Mouse (Mus musculus) heart, embryonic 10.5 days (tissue): ENCODE measurements around the gene Slc16a14. TPM values are rescaled to one million over a fixed set of nuclear protein-coding genes. Genes with fewer than 3 reads are reported as not detected.

Experiments used
- DNase-seq: peaks from one replicate; pipeline ENCODE4 v3.0.0-alpha.2; 2017; ENCODE audit warnings: low spot score
- H3K27ac ChIP-seq: fragments of 300-500 bp; sonication (generic); 2 replicates; pipeline ENCODE4 v1.5.1; 2016; ENCODE audit warnings: mild to moderate bottlenecking
- H3K27me3 ChIP-seq: fragments of 300-500 bp; sonication (generic); 2 replicates; pipeline ENCODE4 v1.6.1; 2016; ENCODE audit warnings: mild to moderate bottlenecking; ENCODE audit not compliant: poor library complexity, insufficient read depth, severe bottlenecking
- H3K36me3 ChIP-seq: fragments of 300-500 bp; sonication (generic); 2 replicates; pipeline ENCODE4 v1.6.1; 2016; ENCODE audit warnings: mild to moderate bottlenecking, moderate library complexity
- H3K4me1 ChIP-seq: fragments of 300-500 bp; sonication (generic); 2 replicates; pipeline ENCODE4 v1.6.1; 2016; ENCODE audit warnings: mild to moderate bottlenecking
- H3K4me3 ChIP-seq: fragments of 300-500 bp; sonication (generic); 2 replicates; pipeline ENCODE4 v1.5.1; 2016; ENCODE audit warnings: mild to moderate bottlenecking, moderate library complexity
- H3K9me3 ChIP-seq: fragments of 300-500 bp; sonication (generic); 2 replicates; pipeline ENCODE4 v1.6.1; 2016; ENCODE audit warnings: mild to moderate bottlenecking, moderate library complexity
- WGBS: fragments of 180-500 bp; shearing (Covaris S2); methylation state at CpG from one replicate; pipeline ENCODE4 v1.1.7; 2016; 5-methylcytosine and 5-hydroxymethylcytosine counted together
- polyA plus RNA-seq: library from polyadenylated mRNA; unstranded; fragments of >200 nt; fragmentation: Nextera tagmentation; extraction: Ambion mirVana; gene quantifications from 2 replicates; pipeline ENCODE4 v1.2.1, GENCODE M21; 2016

Slc16a14 gene
- polyA plus RNA-seq, 1 experiment from 2014 or later: 0.09 TPM

- Histone ChIP-seq H3K27me3 (peaks cover 34% of the 10 kb centered on the region), H3K36me3 (no peaks in the 10 kb centered on the region), H3K4me3 (no peak overlapping the region), H3K27ac (no peak overlapping the region), H3K4me1 (peaks cover 5% of the 10 kb centered on the region; the same call in 1 of the 2 replicates), H3K9me3 (no peaks in the 10 kb centered on the region)
- DNase-seq: no peak
- 86% methylated on average over 19 of the region's 19 CpGs for WGBS
Observed at GRCm38 (mm10) chr1:84936716-84937510, 2.0 kb upstream of the Slc16a14 start.

DNA sequence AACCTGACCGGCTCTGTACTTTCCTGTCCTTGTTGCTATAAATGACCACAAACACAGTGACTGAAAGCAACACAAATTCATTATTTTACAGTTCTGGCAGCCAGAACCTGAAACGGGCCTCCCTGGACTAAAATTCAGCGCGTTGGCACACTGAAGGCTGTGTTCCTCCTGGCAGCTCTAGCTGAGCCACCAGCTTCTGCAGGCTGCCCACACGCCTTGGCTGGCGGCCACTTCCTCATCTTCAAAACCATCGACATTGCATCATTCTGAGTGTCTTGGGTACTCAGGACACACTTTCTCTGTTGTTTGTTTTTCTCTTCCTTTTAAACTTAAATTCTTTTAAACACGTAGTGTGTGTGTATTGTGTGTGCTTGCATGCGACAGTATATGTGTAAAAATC lies 734 bp upstream of the Slc16a14 start:
- DNase-seq: no peak
- 68% methylated on average over 9 of the region's 9 CpGs for WGBS
- H3K4me1 ChIP-seq: peaks cover 5% of the 10 kb centered on the region; the same call in 1 of the 2 replicates
- H3K27me3 ChIP-seq: peaks cover 34% of the 10 kb centered on the region
- no peaks in the 10 kb centered on the region for H3K9me3 ChIP-seq
- no peak overlapping the region for H3K27ac ChIP-seq
- H3K36me3 ChIP-seq: no peaks in the 10 kb centered on the region
- no peak overlapping the region for H3K4me3 ChIP-seq

GRCm38 (mm10) chr1:84934151-84934502 lies 807 bp downstream of the Slc16a14 start:
- H3K4me3 ChIP-seq: peak overlapping the region; percentile 72
- no peaks in the 10 kb centered on the region for H3K9me3 ChIP-seq
- peaks cover 34% of the 10 kb centered on the region for H3K27me3 ChIP-seq
- H3K27ac ChIP-seq: 0 out of 2 replicates have a peak overlapping the region, but pooled peaks have one; percentile 63
- no peak for DNase-seq
- H3K4me1 ChIP-seq: peaks cover 5% of the 10 kb centered on the region; the same call in 1 of the 2 replicates
- 1% methylated on average over 12 of the region's 12 CpGs for WGBS
- H3K36me3 ChIP-seq: no peaks in the 10 kb centered on the region

- H3K4me3 ChIP-seq: peak overlapping the region; percentile 72
- peaks cover 5% of the 10 kb centered on the region; the same call in 1 of the 2 replicates for H3K4me1 ChIP-seq
- no peak overlapping the region for H3K27ac ChIP-seq
- H3K27me3 ChIP-seq: peaks cover 34% of the 10 kb centered on the region
- WGBS: 11% methylated on average over 22 of the region's 22 CpGs
- DNase-seq: no peak
- no peaks in the 10 kb centered on the region for H3K36me3 ChIP-seq
- no peaks in the 10 kb centered on the region for H3K9me3 ChIP-seq
Observed at GRCm38 (mm10) chr1:84933472-84934150, 1.3 kb downstream of the Slc16a14 start.

DNA sequence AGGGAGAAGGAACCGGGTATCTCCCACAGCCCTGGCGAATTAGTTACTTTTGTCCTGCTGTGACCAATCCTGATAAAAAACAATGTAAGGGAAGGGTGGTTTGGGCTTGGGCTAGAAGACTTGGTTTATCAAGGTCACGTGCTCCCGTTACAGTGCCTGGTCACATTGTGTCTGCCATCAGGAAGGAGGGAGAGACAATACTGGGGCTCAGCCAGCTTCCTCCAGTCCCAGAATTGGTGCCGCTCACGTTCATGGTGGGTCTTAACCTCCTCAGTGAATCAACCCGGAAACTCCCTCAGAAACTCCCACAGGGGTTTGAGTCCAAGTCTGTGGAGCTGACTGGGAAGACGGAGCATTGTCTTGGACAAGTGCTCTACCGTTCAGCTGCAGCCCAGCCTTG lies 9.3 kb downstream of the Slc16a14 start:
- Histone ChIP-seq H3K27ac (no peak overlapping the region), H3K36me3 (no peaks in the 10 kb centered on the region), H3K9me3 (no peaks in the 10 kb centered on the region), H3K4me3 (no peak overlapping the region), H3K27me3 (no peaks in the 10 kb centered on the region), H3K4me1 (peaks cover 8% of the 10 kb centered on the region; the same call in 1 of the 2 replicates)
- WGBS: 69% methylated on average over 9 of the region's 9 CpGs
- no peak for DNase-seq

DNA sequence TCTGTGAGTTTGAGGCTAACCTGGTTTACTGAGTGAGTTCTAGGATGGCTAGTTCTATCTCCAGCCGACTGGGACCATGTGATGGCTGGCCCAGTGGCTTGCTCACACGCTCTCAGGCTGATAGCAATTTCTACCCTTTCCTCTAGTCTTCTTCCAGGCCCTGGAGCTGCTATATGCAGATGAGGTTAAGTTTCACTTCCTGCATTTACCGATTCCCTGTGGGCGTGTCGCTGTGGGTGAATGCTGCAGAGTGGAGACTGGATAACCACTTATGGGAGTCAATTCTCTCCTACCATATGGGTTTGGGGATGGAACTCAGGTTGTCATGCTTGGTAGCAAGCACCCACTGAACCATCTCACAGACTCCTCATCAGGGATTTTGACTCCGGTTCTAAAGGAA lies 10.8 kb downstream of the Slc16a14 start:
- no peak for DNase-seq
- peaks cover 8% of the 10 kb centered on the region; the same call in 1 of the 2 replicates for H3K4me1 ChIP-seq
- H3K27me3 ChIP-seq: no peaks in the 10 kb centered on the region
- no peak overlapping the region for H3K27ac ChIP-seq
- H3K36me3 ChIP-seq: no peaks in the 10 kb centered on the region
- no peaks in the 10 kb centered on the region for H3K9me3 ChIP-seq
- 71% methylated on average over 6 of the region's 6 CpGs for WGBS
- H3K4me3 ChIP-seq: no peak overlapping the region

- 60% methylated on average over 2 of the region's 2 CpGs for WGBS
- peaks cover 8% of the 10 kb centered on the region; the same call in 1 of the 2 replicates for H3K4me1 ChIP-seq
- no peaks in the 10 kb centered on the region for H3K9me3 ChIP-seq
- no peak for DNase-seq
- no peaks in the 10 kb centered on the region for H3K27me3 ChIP-seq
- H3K4me3 ChIP-seq: no peak overlapping the region
- H3K36me3 ChIP-seq: no peaks in the 10 kb centered on the region
- H3K27ac ChIP-seq: no peak overlapping the region
Observed at GRCm38 (mm10) chr1:84923432-84923831, 11.5 kb downstream of the Slc16a14 start.

- H3K4me3 ChIP-seq: no peak overlapping the region
- no peak overlapping the region for H3K27ac ChIP-seq
- WGBS: 84% methylated on average over 3 of the region's 3 CpGs
- no peaks in the 10 kb centered on the region for H3K9me3 ChIP-seq
- no peaks in the 10 kb centered on the region for H3K27me3 ChIP-seq
- H3K4me1 ChIP-seq: peaks cover 6% of the 10 kb centered on the region; the same call in 1 of the 2 replicates
- DNase-seq: no peak
- no peaks in the 10 kb centered on the region for H3K36me3 ChIP-seq
Observed at GRCm38 (mm10) chr1:84918865-84919264, 16.1 kb downstream of the Slc16a14 start.

DNA sequence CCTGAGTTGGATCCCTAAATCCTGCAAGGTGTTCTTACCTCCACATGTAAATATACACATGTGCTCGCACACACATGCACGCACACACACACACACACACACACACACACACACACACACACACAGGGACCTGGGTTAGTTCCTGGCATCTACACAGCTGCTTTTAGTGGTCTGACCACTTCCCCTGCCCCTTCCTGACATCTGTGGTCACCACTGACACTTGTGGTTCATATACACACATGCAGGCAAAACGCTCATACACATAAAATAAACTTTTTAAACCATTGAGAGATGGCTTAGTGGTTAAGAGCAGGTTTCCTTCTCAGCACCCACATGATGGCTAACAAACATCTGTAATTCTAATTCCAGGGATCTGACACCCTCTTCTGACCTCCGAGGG lies 19.9 kb downstream of the Slc16a14 start:
- Histone ChIP-seq H3K27me3 (no peaks in the 10 kb centered on the region), H3K4me1 (no peaks in the 10 kb centered on the region), H3K9me3 (no peaks in the 10 kb centered on the region), H3K36me3 (no peaks in the 10 kb centered on the region), H3K27ac (no peak overlapping the region), H3K4me3 (no peak overlapping the region)
- WGBS: 80% methylated on average over 4 of the region's 4 CpGs
- no peak for DNase-seq

GRCm38 (mm10) chr1:84912571-84912970 lies 22.4 kb downstream of the Slc16a14 start:
- Histone ChIP-seq H3K4me1 (no peaks in the 10 kb centered on the region), H3K9me3 (no peaks in the 10 kb centered on the region), H3K27ac (no peak overlapping the region), H3K36me3 (no peaks in the 10 kb centered on the region), H3K4me3 (no peak overlapping the region), H3K27me3 (no peaks in the 10 kb centered on the region)
- DNase-seq: no peak
- 83% methylated on average over 11 of the region's 11 CpGs for WGBS

- Histone ChIP-seq H3K9me3 (no peaks in the 10 kb centered on the region), H3K4me1 (no peaks in the 10 kb centered on the region), H3K4me3 (no peak overlapping the region), H3K27ac (no peak overlapping the region), H3K36me3 (no peaks in the 10 kb centered on the region), H3K27me3 (no peaks in the 10 kb centered on the region)
- DNase-seq: no peak
- WGBS: 76% methylated on average over 8 of the region's 8 CpGs
Observed at GRCm38 (mm10) chr1:84910177-84910804, 24.6 kb downstream of the Slc16a14 start.

- no peak for DNase-seq
- Histone ChIP-seq H3K36me3 (no peaks in the 10 kb centered on the region), H3K27me3 (no peaks in the 10 kb centered on the region), H3K27ac (no peak overlapping the region), H3K9me3 (no peaks in the 10 kb centered on the region), H3K4me3 (no peak overlapping the region), H3K4me1 (no peaks in the 10 kb centered on the region)
- WGBS: 86% methylated on average over 2 of the region's 2 CpGs
Observed at GRCm38 (mm10) chr1:84904467-84904866, 30.5 kb downstream of the Slc16a14 start.

- H3K27me3 ChIP-seq: no peaks in the 10 kb centered on the region
- H3K9me3 ChIP-seq: no peaks in the 10 kb centered on the region
- no peak overlapping the region for H3K27ac ChIP-seq
- no peak overlapping the region for H3K4me3 ChIP-seq
- 86% methylated on average over 6 of the region's 6 CpGs for WGBS
- no peaks in the 10 kb centered on the region for H3K36me3 ChIP-seq
- DNase-seq: no peak
- H3K4me1 ChIP-seq: no peaks in the 10 kb centered on the region
Observed at GRCm38 (mm10) chr1:84899156-84899555, 35.8 kb downstream of the Slc16a14 start.
